Mouse (Mus musculus) MEL (cell line): ENCODE results near the gene Pafah1b2.

Experiments used
- CTCF ChIP-seq, 3 experiments: IDR thresholded peaks in 2 of 3; conservative IDR thresholded peaks in 1 of 3; 2 replicates each; pipeline ENCODE4 v1.5.1; 2011 to 2012; ENCODE audit warnings: low read length in 3 of 3, low read depth in 2 of 3, mild to moderate bottlenecking in 2 of 3, improper control_type of control experiment in 1 of 3, inconsistent platforms in 1 of 3, mixed read lengths in 1 of 3, moderate library complexity in 1 of 3; ENCODE audit not compliant: control insufficient read depth in 1 of 3, insufficient read depth in 1 of 3, poor library complexity in 1 of 3, severe bottlenecking in 1 of 3
- MAFK ChIP-seq: IDR thresholded peaks from 2 replicates; pipeline ENCODE4 v1.6.1; 2011; ENCODE audit warnings: low read depth, mild to moderate bottlenecking, low read length, improper control_type of control experiment, borderline replicate concordance
- MAX ChIP-seq: IDR thresholded peaks from 2 replicates; pipeline ENCODE4 v1.6.1; 2011; ENCODE audit warnings: low read length, improper control_type of control experiment
- MYC ChIP-seq: IDR thresholded peaks from 2 replicates; pipeline ENCODE4 v1.6.1; 2011; ENCODE audit warnings: low read depth, mild to moderate bottlenecking, low read length, improper control_type of control experiment, moderate library complexity
- POLR2A ChIP-seq, 2 experiments: IDR thresholded peaks; 2 replicates each; pipeline ENCODE4 v1.6.1; 2011 to 2012; ENCODE audit warnings: low read length in 2 of 2, mild to moderate bottlenecking in 2 of 2, control low read depth in 1 of 2, improper control_type of control experiment in 1 of 2, low read depth in 1 of 2, moderate library complexity in 1 of 2; ENCODE audit not compliant: control insufficient read depth in 1 of 2, insufficient read depth in 1 of 2, poor library complexity in 1 of 2

DNA sequence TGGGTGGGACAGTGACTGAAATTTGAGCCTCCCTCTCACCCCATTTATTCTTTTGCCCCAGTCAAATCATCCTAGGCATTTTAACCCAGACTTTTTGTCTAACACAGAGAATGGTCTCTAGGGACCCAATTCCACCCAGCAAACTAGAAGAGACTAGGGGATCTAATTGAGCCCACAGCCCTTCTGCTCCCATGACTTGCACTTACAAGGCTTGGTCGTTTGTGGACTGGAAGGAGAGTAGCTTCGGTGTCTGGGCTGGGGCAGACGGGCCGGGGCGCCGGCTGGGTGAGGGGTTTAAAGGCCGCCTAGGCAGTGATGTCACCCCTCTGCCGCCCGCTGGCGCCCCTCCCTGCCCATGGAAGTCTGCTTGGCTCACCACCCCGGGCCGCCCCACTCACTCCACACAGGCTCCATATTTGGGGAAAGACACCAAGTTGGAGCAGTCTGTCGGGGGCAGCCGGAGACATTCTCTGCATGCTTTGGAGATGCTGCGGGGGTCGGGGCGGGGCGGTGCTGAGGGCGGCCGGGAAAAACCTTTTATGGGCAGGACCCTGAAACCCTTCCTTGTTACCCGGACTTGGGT lies 76.8 kb downstream of the Pafah1b2 start, which contains the start of gene Tagln:
- TF ChIP-seq POLR2A (IDR thresholded peaks at IDR 0.05; ENCODE audit: control insufficient read depth in 1 of 2, insufficient read depth in 1 of 2, low read depth in 1 of 2, low read length in 2 of 2, poor library complexity in 1 of 2) (no peak), CTCF (IDR thresholded peaks at IDR 0.05 in 2 of 3, conservative IDR thresholded peaks at IDR 0.05 in 1 of 3; ENCODE audit: control insufficient read depth in 1 of 3, insufficient read depth in 1 of 3, low read depth in 2 of 3, low read length in 3 of 3, poor library complexity in 1 of 3, severe bottlenecking in 1 of 3) (no peak), MAX (no peak), MYC (no peak), MAFK (no peak)
